Mouse (Mus musculus): ENCODE measurements around the gene Atox1. TPM values are rescaled to one million over a fixed set of nuclear protein-coding genes. Genes with fewer than 3 reads are reported as not detected.

Gene Atox1
- polyA plus RNA-seq, 1 experiment: 243 TPM

- 50% methylated on average over 3 of the region's 3 CpGs for WGBS
- TF ChIP-seq CTCF (IDR thresholded peaks at IDR 0.05; ENCODE audit: insufficient read depth, low read length) (no peak), POLR2A (IDR thresholded peaks at IDR 0.05; ENCODE audit: borderline replicate concordance, extremely low read depth, low read depth, low read length) (no peak)
- Histone ChIP-seq H3K4me3 (replicated peaks; ENCODE audit: extremely low read depth, low read depth, low read length) (no peak overlapping the region), H3K4me1 (ENCODE audit: control insufficient read depth, insufficient read depth, low read length) (peaks cover 35% of the 10 kb centered on the region)
- no peak for DNase-seq
Observed at GRCm38 (mm10) chr11:55410005-55410404, 51.0 kb downstream of the Atox1 start.

GRCm38 (mm10) chr11:55407133-55407532 is 53.9 kb downstream of the Atox1 start:
- peaks cover 22% of the 10 kb centered on the region for H3K4me1 ChIP-seq (ENCODE audit: control insufficient read depth, insufficient read depth, low read length)
- DNase-seq: no peak
- 54% methylated on average over 4 of the region's 4 CpGs for WGBS
- no peak overlapping the region for H3K4me3 ChIP-seq (replicated peaks; ENCODE audit: extremely low read depth, low read depth, low read length)
- no peak for TF ChIP-seq POLR2A (IDR thresholded peaks at IDR 0.05; ENCODE audit: borderline replicate concordance, extremely low read depth, low read depth, low read length)
- TF ChIP-seq CTCF (IDR thresholded peaks at IDR 0.05; ENCODE audit: insufficient read depth, low read length): no peak

GRCm38 (mm10) chr11:55405601-55406469 is 55.2 kb downstream of the Atox1 start:
- TF ChIP-seq CTCF (IDR thresholded peaks at IDR 0.05; ENCODE audit: insufficient read depth, low read length) (no peak), POLR2A (IDR thresholded peaks at IDR 0.05; ENCODE audit: borderline replicate concordance, extremely low read depth, low read depth, low read length) (no peak)
- Histone ChIP-seq H3K4me1 (ENCODE audit: control insufficient read depth, insufficient read depth, low read length) (peaks cover 10% of the 10 kb centered on the region), H3K4me3 (replicated peaks; ENCODE audit: extremely low read depth, low read depth, low read length) (no peak overlapping the region)
- 33% methylated on average over 8 of the region's 8 CpGs for WGBS
- DNase-seq: no peak

- TF ChIP-seq CTCF (IDR thresholded peaks at IDR 0.05; ENCODE audit: insufficient read depth, low read length): no peak
- TF ChIP-seq POLR2A (IDR thresholded peaks at IDR 0.05; ENCODE audit: borderline replicate concordance, extremely low read depth, low read depth, low read length): no peak
- no peak overlapping the region for H3K4me3 ChIP-seq (replicated peaks; ENCODE audit: extremely low read depth, low read depth, low read length)
- H3K4me1 ChIP-seq (ENCODE audit: control insufficient read depth, insufficient read depth, low read length): 0 out of 2 replicates have a peak, but pooled peaks cover 4% of the 10 kb centered on the region
- no peak for DNase-seq
- 64% methylated on average over 9 of the region's 9 CpGs for WGBS
Observed at GRCm38 (mm10) chr11:55404659-55405457, 56.2 kb downstream of the Atox1 start.

GRCm38 (mm10) chr11:55400863-55401262 is 60.2 kb downstream of the Atox1 start:
- WGBS: 75% methylated on average over 2 of the region's 2 CpGs
- DNase-seq: no peak
- TF ChIP-seq CTCF (IDR thresholded peaks at IDR 0.05; ENCODE audit: insufficient read depth, low read length): no peak
- no peak for TF ChIP-seq POLR2A (IDR thresholded peaks at IDR 0.05; ENCODE audit: borderline replicate concordance, extremely low read depth, low read depth, low read length)
- Histone ChIP-seq H3K4me1 (ENCODE audit: control insufficient read depth, insufficient read depth, low read length) (0 out of 2 replicates have a peak, but pooled peaks cover 4% of the 10 kb centered on the region), H3K4me3 (replicated peaks; ENCODE audit: extremely low read depth, low read depth, low read length) (no peak overlapping the region)

- H3K4me3 ChIP-seq (replicated peaks; ENCODE audit: extremely low read depth, low read depth, low read length): no peak overlapping the region
- H3K4me1 ChIP-seq (ENCODE audit: control insufficient read depth, insufficient read depth, low read length): no peaks in the 10 kb centered on the region
- TF ChIP-seq POLR2A (IDR thresholded peaks at IDR 0.05; ENCODE audit: borderline replicate concordance, extremely low read depth, low read depth, low read length) (no peak), CTCF (IDR thresholded peaks at IDR 0.05; ENCODE audit: insufficient read depth, low read length) (no peak)
- no peak for DNase-seq
- 85% methylated on average over 8 of the region's 8 CpGs for WGBS
Observed at GRCm38 (mm10) chr11:55398371-55398770, 62.7 kb downstream of the Atox1 start.

GRCm38 (mm10) chr11:55397441-55397840 is 63.6 kb downstream of the Atox1 start:
- DNase-seq: no peak
- 70% methylated on average over 9 of the region's 9 CpGs for WGBS
- no peaks in the 10 kb centered on the region for H3K4me1 ChIP-seq (ENCODE audit: control insufficient read depth, insufficient read depth, low read length)
- no peak overlapping the region for H3K4me3 ChIP-seq (replicated peaks; ENCODE audit: extremely low read depth, low read depth, low read length)
- TF ChIP-seq POLR2A (IDR thresholded peaks at IDR 0.05; ENCODE audit: borderline replicate concordance, extremely low read depth, low read depth, low read length) (no peak), CTCF (IDR thresholded peaks at IDR 0.05; ENCODE audit: insufficient read depth, low read length) (no peak)

GRCm38 (mm10) chr11:55397036-55397435 is 64.0 kb downstream of the Atox1 start:
- H3K4me3 ChIP-seq (replicated peaks; ENCODE audit: extremely low read depth, low read depth, low read length): no peak overlapping the region
- TF ChIP-seq POLR2A (IDR thresholded peaks at IDR 0.05; ENCODE audit: borderline replicate concordance, extremely low read depth, low read depth, low read length) (no peak), CTCF (IDR thresholded peaks at IDR 0.05; ENCODE audit: insufficient read depth, low read length) (no peak)
- DNase-seq: no peak
- WGBS: 65% methylated on average over 2 of the region's 2 CpGs
- no peaks in the 10 kb centered on the region for H3K4me1 ChIP-seq (ENCODE audit: control insufficient read depth, insufficient read depth, low read length)

Other genes starting within 250 kb of the Atox1 start
- gene Fat2, start 124.7 kb downstream of the Atox1 start, polyA plus RNA-seq (2012; rRNA removed): 0.59 and 1.4 TPM in 2 replicates
- 2,531 and 3,134 TPM in 2 replicates for gene Sparc, start 38.1 kb downstream of the Atox1 start, polyA plus RNA-seq (2012; rRNA removed)
- gene G3bp1, start 8.4 kb upstream of the Atox1 start, polyA plus RNA-seq (2012; rRNA removed): 20.5 and 21.8 TPM in 2 replicates
- not detected in 2 replicates for gene Glra1, start 147.0 kb upstream of the Atox1 start, polyA plus RNA-seq (2012; rRNA removed)